Mouse (Mus musculus) limb, embryonic 14.5 days (tissue): ENCODE measurements around the gene Ddx28. TPM values are rescaled to one million over a fixed set of nuclear protein-coding genes. Genes with fewer than 3 reads are reported as not detected.

Source experiments
- ATAC-seq: fragments of 200-750 bp; cut with Nextera tagmentation; 2 replicates; pipeline ENCODE4 v1.8.0; 2017; ENCODE audit warnings: low read depth, moderate number of reproducible peaks, moderate TSS enrichment; ENCODE audit not compliant: low FRiP score
- DNase-seq: peaks from one replicate; pipeline ENCODE4 v3.0.0-alpha.2; 2015; ENCODE audit warnings: low spot score
- H3K27ac ChIP-seq: fragments of 300-500 bp; sonication (generic); replicated peaks from 2 replicates; pipeline ENCODE4 v1.5.1; 2014; ENCODE audit warnings: low read depth, mild to moderate bottlenecking, low read length, moderate library complexity, mixed read lengths
- H3K27me3 ChIP-seq: fragments of 300-500 bp; sonication (generic); 2 replicates; pipeline ENCODE4 v1.6.1; 2014; ENCODE audit warnings: low read length, mixed read lengths; ENCODE audit not compliant: control insufficient read depth, insufficient read depth
- H3K36me3 ChIP-seq: fragments of 300-500 bp; sonication (generic); 2 replicates; pipeline ENCODE4 v1.6.1; 2014; ENCODE audit warnings: mild to moderate bottlenecking, low read length, moderate library complexity, mixed read lengths; ENCODE audit not compliant: control insufficient read depth, insufficient read depth
- H3K4me1 ChIP-seq: fragments of 300-500 bp; sonication (generic); 2 replicates; pipeline ENCODE4 v1.6.1; 2014; ENCODE audit warnings: antibody characterized with exemption, low read length, mixed read lengths; ENCODE audit not compliant: control insufficient read depth, insufficient read depth
- H3K4me2 ChIP-seq: fragments of 300-500 bp; sonication (generic); replicated peaks from 2 replicates; pipeline ENCODE4 v1.6.1; 2014; ENCODE audit warnings: low read depth, mild to moderate bottlenecking, low read length, moderate library complexity; ENCODE audit not compliant: severe bottlenecking
- H3K4me3 ChIP-seq: fragments of 300-500 bp; sonication (generic); replicated peaks from 2 replicates; pipeline ENCODE4 v1.5.1; 2014; ENCODE audit warnings: low read length
- H3K9ac ChIP-seq: fragments of 300-500 bp; sonication (generic); 2 replicates; pipeline ENCODE4 v1.6.1; 2014; ENCODE audit warnings: mild to moderate bottlenecking, low read depth, low read length, moderate library complexity; ENCODE audit not compliant: severe bottlenecking
- H3K9me3 ChIP-seq: fragments of 300-500 bp; sonication (generic); 2 replicates; pipeline ENCODE4 v1.6.1; 2016; ENCODE audit warnings: low read length; ENCODE audit not compliant: control insufficient read depth
- POLR2A ChIP-seq: fragments of 200-500 bp; IDR thresholded peaks from 2 replicates; pipeline ENCODE4 v1.8.0; 2012; ENCODE audit warnings: inconsistent platforms, mild to moderate bottlenecking, moderate library complexity, borderline replicate concordance; ENCODE audit not compliant: insufficient read depth, insufficient read length; ENCODE audit errors: extremely low read depth
- WGBS: fragments of 180-500 bp; shearing (Covaris S2); extraction: QIAGEN DNeasy Blood & Tissue Kit; methylation state at CpG from one replicate; pipeline ENCODE4 v1.1.7; 2014; 5-methylcytosine and 5-hydroxymethylcytosine counted together
- polyA plus RNA-seq, 2 experiments: library from polyadenylated mRNA; depleted of rRNA in 1 of 2; stranded (reverse) in 1 of 2; unstranded in 1 of 2; fragments of >200 nt; fragmentation: Nextera tagmentation in 1 of 2; extraction: Ambion mirVana in 1 of 2; gene quantifications; 2 replicates each; pipeline versions ENCODE4 v1.2.1 to v1.2.3; 2012 to 2014

Ddx28 gene
- polyA plus RNA-seq, 2 experiments = 12.9 to 17.2 TPM

- DNase-seq (no peak), ATAC-seq (no peak)
- no peak within 1 kb of the TSS for H3K27ac ChIP-seq
- H3K9me3 ChIP-seq = no peaks in the 10 kb centered on the region
- H3K27me3 ChIP-seq = no peaks in the 10 kb centered on the region
- WGBS = 90% methylated on average over 15 of the region's 15 CpGs
- no peak within 1 kb of the TSS for H3K4me2 ChIP-seq
- H3K4me3 ChIP-seq = no peak within 1 kb of the TSS
- no peaks in the 10 kb centered on the region for H3K36me3 ChIP-seq
- H3K4me1 ChIP-seq = no peaks in the 10 kb centered on the region
- no peak for TF ChIP-seq POLR2A
- no peak within 1 kb of the TSS for H3K9ac ChIP-seq
Observed at GRCm38 (mm10) chr8:105979325-105979724, 32.4 kb downstream of the Ddx28 start, which contains the start of gene Dpep3. Gene Dpep3, minus strand, starts transcription at chr8:105979429.

DNA sequence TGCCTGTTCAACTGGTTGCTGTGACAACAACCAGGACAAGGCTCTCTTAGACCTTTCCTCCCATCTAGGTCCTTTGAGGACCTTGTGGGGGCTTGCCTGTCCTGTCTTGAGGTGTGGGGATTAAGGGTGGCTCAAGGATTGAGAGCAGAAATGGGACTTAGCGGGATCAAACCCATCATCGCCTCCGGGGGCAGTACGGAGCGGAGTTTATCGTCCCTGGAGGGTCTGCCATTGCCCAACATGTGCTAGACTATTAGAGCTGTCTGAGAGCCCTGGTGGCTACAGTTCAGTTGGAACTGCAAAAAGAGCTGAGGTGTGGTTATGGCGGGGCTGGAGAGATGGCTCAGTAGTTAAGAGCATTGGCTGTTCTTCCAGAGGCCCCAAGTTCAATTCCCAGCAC is 36.3 kb downstream of the Ddx28 start:
- no peaks in the 10 kb centered on the region for H3K4me1 ChIP-seq
- no peak overlapping the region for H3K27ac ChIP-seq
- no peak overlapping the region for H3K4me3 ChIP-seq
- H3K27me3 ChIP-seq = no peaks in the 10 kb centered on the region
- no peaks in the 10 kb centered on the region for H3K9me3 ChIP-seq
- no peak for ATAC-seq
- H3K4me2 ChIP-seq = no peak overlapping the region
- whole genome bisulfite sequencing = 59% methylated on average over 7 of the region's 7 CpGs
- no peaks in the 10 kb centered on the region for H3K36me3 ChIP-seq
- TF ChIP-seq POLR2A = no peak
- H3K9ac ChIP-seq = no peak overlapping the region
- DNase-seq = no peak

DNA sequence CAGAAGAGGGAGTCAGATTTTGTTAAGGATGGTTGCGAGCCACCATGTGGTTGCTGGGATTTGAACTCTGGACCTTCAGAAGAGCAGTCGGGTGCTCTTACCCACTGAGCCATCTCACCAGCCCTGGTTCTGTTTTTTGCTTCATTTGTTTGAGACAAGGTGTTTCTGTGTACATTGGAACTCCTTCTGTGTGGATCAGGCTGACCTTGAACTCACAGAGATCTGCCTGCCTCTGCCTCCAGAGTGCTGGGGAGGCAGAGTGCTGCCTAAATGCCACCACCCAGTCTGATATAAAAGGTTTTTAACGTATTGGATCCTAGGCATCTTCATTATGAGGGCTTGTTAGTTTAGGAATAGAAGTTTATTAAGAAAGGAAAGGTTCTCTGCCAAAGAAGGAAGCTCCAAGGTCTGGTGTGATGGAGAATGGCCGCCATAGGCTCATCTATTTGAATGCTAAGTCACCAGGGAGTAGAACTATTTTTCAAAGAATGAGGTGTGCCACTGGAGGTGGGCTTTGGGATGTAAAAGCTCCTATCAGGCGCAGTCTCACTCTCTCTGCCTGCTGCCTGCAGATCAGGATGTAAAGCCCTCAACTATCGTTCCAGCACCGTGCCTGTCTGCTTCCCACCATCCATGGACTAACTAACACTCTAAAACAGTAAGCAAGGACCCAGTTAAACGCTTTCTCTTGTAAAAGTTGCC is 40.5 kb downstream of the Ddx28 start:
- H3K4me3 ChIP-seq = no peak overlapping the region
- peaks cover 11% of the 10 kb centered on the region for H3K4me1 ChIP-seq
- no peak overlapping the region for H3K27ac ChIP-seq
- no peaks in the 10 kb centered on the region for H3K9me3 ChIP-seq
- ATAC-seq (no peak), DNase-seq (no peak)
- TF ChIP-seq POLR2A = no peak
- no peaks in the 10 kb centered on the region for H3K36me3 ChIP-seq
- no peaks in the 10 kb centered on the region for H3K27me3 ChIP-seq
- 76% methylated on average over 8 of the region's 8 CpGs for WGBS
- no peak overlapping the region for H3K4me2 ChIP-seq
- no peak overlapping the region for H3K9ac ChIP-seq

DNA sequence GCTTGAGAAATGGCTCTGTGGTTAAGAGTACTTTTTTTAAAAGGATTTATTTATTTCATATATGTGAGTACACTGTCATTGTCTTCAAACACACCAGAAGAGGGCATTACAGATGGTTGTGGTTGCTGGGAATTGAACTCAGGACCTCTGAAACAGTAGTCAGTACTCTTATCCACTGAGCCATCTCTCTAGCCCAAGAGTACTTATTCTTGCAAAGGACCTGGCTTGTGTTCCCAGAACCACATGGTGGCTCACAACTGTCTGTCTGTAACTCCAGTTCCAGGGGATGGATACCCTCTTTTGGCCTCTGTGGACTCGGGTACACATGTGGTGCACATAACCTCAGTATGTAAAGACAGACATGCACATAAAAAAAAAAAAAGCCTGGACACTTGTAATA is 42.3 kb downstream of the Ddx28 start:
- ATAC-seq = no peak
- Histone ChIP-seq H3K9ac (no peak overlapping the region), H3K4me2 (no peak overlapping the region), H3K4me1 (peaks cover 21% of the 10 kb centered on the region), H3K27ac (no peak overlapping the region), H3K4me3 (no peak overlapping the region), H3K9me3 (no peaks in the 10 kb centered on the region), H3K36me3 (no peaks in the 10 kb centered on the region), H3K27me3 (no peaks in the 10 kb centered on the region)
- no peak for TF ChIP-seq POLR2A
- DNase-seq = no peak
- WGBS = 82% methylated on average over 1 of the region's 1 CpGs

- H3K9ac ChIP-seq = peak overlapping the region; percentile 34
- H3K4me2 ChIP-seq = peak overlapping the region; percentile 76
- H3K9me3 ChIP-seq = no peaks in the 10 kb centered on the region
- 8% methylated on average over 19 of the region's 19 CpGs for WGBS
- DNase-seq (peak; percentile 59), ATAC-seq (peak; percentile 40; the same call in 1 of the 2 replicates)
- no peaks in the 10 kb centered on the region for H3K27me3 ChIP-seq
- peak overlapping the region; percentile 41; the same call in 1 of the 2 replicates for H3K27ac ChIP-seq
- TF ChIP-seq POLR2A = no peak
- H3K4me3 ChIP-seq = peak overlapping the region; percentile 90; the same call in 1 of the 2 replicates
- H3K4me1 ChIP-seq = peaks cover 28% of the 10 kb centered on the region
- H3K36me3 ChIP-seq = 0 out of 2 replicates have a peak, but pooled peaks cover 5% of the 10 kb centered on the region
Observed at GRCm38 (mm10) chr8:105966692-105967311, 44.9 kb downstream of the Ddx28 start.
